Mouse (Mus musculus): ENCODE results near the gene 9230112D13Rik. TPM values are rescaled to one million over a fixed set of nuclear protein-coding genes. Genes with fewer than 3 reads are reported as not detected.

Gene 9230112D13Rik
- not detected for polyA plus RNA-seq (2017; shearing (Covaris generic))

DNA sequence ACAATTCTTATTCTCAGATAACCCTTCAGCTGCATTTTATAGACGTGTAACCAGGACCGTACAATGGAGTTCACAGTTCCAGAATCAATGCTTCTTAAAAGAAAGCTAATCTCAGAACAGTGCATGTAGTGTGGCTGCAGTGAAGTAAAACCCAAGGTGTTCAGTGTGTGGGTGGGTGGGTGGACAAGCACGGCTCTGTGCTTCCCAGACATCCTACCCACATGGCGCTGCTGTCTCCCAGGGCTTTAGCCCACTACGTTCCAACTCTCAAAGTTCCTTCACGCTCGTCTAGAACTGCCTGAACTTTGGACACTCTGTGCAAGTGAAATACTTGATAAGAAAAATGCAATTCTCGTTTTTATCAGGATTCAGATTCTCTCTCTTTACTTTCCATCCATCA lies at the start of gene 9230112D13Rik:
Gene 9230112D13Rik, minus strand, starts transcription at position 101 of the 400 bp plus-strand sequence.
- ATAC-seq, result no peak

- ATAC-seq, result no peak
These were observed 49.2 kb upstream of the 9230112D13Rik start for GRCm38 (mm10) chr14:34571610-34572387.

DNA sequence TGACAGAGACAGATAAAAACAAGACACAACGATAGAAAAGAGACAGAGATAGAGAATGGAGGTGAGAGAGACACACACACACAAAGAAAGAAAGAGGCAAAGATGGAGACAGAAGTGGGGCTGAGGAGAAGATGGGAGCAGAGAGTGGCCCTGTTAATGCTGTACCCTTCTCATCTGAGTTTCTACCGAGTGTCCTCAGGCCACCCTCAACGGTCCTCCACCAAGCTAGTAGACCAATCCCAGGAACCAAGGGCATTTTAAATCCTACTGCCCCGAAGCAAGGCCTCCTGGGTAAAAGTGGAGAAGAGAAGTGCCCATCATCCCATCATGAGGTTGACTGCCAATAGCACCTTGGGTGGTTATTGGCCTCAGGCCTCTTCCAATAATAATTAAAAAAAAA lies 48.3 kb upstream of the 9230112D13Rik start:
- ATAC-seq, result no peak

DNA sequence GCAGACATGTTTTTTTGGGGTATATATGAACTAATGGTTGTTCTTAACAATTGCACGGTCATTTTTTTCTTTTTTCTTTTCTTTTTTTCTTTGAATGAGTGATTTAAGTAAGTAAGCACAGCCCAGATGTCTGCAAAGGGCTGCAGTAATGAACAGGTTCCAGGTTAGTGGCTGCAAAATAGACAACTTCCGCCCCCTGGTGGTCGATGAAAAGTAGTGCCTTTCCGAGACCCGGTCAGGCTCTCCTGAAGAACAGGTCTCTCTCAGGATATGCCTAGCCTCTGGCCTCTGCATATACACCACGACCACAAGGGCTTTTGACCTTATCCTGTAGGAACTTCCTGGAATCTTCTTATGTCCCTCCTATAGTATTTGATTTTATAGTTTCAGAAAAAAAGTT lies 47.7 kb upstream of the 9230112D13Rik start:
- peak; percentile 37 for ATAC-seq

DNA sequence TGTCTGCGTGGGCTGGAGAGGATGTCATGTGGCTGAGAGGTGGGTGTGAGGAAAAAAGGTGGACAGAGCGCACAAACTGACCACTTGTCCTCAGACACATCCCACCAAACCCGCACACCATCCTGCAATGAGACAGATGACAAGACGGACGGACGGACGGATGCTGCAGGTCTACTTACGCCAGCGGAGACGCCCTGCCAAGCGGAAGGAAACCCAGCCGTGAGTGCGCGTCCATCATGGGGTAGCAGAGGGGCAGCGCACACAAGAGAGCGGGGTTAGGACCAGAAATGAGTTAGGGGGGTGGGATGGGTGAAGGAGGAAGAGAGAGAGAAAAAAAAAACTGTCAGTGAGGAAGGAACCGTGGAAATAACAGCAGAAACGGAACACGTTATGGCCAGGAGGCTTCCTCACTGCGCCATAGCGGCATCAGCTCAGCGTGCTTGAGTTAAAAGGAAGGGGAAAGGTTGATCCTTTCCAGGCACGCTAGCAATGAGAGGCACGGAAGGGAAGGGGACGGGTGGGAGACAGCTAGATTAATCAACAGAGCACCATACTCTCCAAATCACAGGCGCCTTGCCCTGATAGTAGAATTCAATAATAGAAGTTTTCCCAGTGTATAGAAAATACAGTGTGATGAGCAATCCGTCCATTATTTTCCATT lies 47.1 kb upstream of the 9230112D13Rik start:
- no peak for ATAC-seq

- no peak for ATAC-seq
These were observed 46.0 kb upstream of the 9230112D13Rik start for GRCm38 (mm10) chr14:34568626-34569025.

GRCm38 (mm10) chr14:34567697-34568096 lies 45.1 kb upstream of the 9230112D13Rik start:
- ATAC-seq, result no peak

- no peak for ATAC-seq
These were observed 43.9 kb upstream of the 9230112D13Rik start for GRCm38 (mm10) chr14:34566530-34566929.

DNA sequence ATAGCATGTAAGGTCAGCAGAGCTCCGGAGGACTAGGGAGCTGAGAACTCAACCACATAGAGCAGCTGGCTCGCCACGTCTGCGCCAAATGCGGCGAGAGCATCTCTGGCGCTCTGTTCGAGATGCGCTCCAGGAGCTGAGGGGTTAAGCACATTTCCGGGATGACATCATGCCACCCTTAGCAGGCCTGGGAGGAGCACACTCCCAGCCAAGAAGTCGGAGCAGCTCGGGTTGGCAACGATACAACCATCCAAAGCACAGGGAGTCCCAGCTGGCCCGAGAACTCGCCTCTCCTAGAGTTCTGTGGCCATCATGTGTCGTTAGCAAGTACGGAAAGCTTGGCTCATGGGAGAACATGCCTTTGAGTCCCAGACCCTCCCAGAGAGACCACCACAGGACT lies 43.1 kb upstream of the 9230112D13Rik start:
- ATAC-seq, result no peak

- no peak for ATAC-seq
These were observed 42.0 kb upstream of the 9230112D13Rik start for GRCm38 (mm10) chr14:34564646-34565045.

DNA sequence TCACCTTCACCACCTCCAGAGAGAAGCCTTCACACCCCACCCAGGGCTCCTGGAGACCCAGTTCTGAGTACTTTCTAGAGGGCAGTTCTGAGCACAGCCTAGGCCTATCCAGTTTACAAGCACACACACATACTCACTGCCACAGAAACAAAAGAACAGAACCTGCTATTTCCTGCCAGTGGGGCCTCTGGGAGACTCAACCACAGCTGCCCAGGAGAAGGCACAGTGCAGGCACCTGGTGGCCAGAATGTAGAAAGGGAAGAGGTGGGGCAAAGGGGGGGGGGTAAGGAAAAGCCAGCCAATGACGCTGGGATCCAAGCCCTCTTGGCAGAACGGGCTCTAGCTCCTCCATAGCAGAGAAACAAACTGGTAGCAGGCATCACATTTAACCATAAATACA lies 39.8 kb upstream of the 9230112D13Rik start:
- ATAC-seq, result no peak

DNA sequence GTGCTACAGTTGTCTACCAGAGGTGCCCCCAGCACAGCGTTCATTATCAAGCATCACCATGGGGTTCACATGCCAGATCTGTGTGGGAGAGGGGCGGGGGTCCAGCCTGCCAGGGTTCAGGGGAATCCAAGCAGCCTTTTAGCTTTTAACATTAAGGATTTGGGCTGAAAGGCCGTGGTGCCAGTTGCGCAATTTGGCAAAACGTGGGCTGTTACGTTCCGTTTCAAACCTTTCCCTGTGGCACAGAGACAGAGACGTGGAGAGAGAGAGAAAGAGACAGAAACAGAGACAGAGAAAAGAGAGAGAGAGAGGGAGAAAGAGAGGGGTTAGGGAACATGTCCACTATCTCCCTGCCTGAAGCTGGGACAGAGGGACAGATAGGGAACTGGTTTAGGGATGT lies 39.0 kb upstream of the 9230112D13Rik start:
- no peak for ATAC-seq

DNA sequence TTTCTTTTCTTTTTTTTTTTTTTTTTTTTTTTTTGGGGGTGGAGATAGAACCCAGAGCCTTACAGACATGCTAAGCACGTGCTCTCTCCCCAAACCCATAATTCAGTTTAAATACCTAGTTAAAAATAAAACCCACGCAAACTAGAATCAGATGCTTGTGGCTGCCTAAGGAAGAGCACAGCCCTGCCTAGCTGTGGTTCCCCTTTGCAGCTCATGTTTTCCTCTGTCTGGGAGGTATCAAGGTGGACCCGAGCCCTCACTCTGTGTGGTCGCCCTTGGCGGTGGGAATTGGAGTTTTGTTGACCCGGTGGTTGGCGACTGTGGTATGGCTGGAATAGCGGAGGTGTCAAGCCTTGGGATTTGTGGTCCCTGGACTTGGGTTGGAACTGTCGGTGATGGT lies 36.3 kb upstream of the 9230112D13Rik start:
- no peak for ATAC-seq

- no peak for ATAC-seq
These were observed 32.6 kb upstream of the 9230112D13Rik start for GRCm38 (mm10) chr14:34555211-34555610.

- no peak for ATAC-seq
These were observed 31.4 kb upstream of the 9230112D13Rik start for GRCm38 (mm10) chr14:34554047-34554446.

DNA sequence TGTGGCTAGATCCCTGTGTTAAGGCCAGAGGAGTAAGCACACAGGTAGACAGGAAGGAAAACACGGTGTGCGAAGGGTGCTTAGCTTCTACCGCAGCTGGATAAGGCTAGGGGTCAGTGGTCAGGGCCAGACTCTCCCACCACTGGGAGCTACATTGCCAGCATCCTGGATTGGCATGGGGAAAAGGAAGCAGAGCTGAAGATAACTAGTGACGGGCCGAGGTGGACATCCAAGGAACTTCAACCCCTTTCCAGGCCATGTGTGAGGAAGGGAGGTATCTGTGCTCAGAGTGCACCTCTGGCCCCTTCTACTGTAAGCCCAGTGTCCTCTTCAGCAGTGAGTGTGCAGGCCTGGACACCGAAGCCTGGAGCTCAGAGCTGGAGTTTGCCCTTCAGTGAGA lies 30.9 kb upstream of the 9230112D13Rik start:
- no peak for ATAC-seq

GRCm38 (mm10) chr14:34552226-34552625 lies 29.6 kb upstream of the 9230112D13Rik start:
- ATAC-seq, result no peak

DNA sequence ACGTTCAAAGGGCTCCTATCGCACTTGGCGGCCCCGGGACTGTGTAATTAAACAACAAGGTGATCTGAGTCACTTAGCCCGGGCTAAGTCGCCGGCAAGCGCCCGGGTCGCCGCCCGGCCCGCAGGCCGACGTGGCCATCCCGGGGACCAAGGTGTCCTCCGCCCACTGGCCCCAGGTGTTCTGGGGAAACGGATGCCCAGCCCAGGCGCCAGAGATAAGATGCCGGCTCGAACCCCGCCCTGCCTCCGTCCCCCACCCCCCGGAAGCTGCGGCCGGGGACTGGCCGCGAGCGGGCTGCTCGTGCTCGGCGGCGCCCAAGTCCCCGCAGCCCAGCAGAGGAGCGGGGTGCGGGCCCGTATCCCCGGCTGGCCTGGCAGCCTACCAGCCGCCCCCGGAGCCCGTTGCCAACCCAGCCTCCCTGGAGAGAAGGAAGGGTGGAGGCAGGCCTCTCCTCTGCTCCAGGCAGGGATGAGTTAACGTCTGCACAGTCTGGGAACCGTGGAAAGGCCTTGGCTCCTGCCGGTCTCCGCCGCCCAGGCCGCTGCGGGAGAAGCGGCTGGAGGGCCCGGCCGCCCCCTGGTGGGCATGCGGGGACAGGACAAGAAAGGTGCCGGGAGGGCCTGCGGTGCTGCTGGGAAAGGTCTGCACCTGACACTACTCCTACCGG lies 26.5 kb upstream of the 9230112D13Rik start:
- peak; percentile 91 for ATAC-seq

- ATAC-seq, result peak; percentile 18
These were observed 25.9 kb upstream of the 9230112D13Rik start for GRCm38 (mm10) chr14:34548391-34549001.

GRCm38 (mm10) chr14:34544545-34544944 lies 21.9 kb upstream of the 9230112D13Rik start:
- no peak for ATAC-seq

DNA sequence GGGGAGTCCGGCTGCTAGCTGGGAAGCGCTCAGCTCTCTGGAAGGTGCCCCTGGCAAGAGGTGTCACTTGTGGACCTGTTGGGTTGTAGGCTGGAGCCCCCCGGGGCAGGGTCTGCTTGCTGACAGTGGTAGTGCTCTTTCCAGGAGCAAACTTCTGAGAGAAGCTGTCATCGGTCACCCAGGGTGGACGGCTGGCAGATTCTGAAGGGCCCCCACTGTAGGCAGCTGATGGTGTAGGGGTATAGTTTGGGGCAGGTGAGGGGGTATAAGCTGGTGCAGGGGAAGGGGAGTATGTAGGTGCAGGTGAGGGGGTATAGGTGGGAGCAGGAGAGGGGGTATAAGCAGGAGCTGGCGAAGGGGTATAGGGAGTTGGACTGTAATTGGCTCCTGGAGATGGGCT lies 21.4 kb upstream of the 9230112D13Rik start:
- no peak for ATAC-seq

- no peak for ATAC-seq
These were observed 21.0 kb upstream of the 9230112D13Rik start for GRCm38 (mm10) chr14:34543596-34543995.

DNA sequence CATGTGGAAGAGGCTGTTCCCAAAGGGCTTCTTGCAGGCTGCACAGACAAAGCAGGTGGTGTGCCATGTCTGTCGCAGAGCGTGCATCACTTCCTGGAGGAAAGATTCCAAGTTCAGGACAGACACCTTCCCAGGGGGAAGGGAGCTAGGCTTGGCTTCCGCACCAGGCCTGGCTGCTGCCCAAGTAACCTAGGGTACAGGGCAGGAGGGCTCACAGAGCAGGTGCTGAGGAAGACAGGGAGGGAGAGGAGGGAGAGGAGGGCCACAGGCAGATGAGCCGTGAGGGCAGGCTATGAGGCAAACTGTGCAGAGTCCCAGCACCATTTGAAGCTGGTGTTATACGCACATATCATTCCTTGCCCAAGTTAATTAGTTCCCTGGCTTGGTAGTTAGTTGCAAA lies 19.3 kb upstream of the 9230112D13Rik start:
- no peak for ATAC-seq

All from CD4-positive, CD25-positive, alpha-beta regulatory T cell, adult 4 months (primary cell).